Mouse (Mus musculus) testis, postnatal 10 days (tissue): ENCODE measurements around the gene Arhgef28.
"Not testable (repeated sequence)": the region's sequence is repeated elsewhere in the genome, so short reads cannot be mapped to it uniquely, and the experiment has no call there.

ENCODE experiments used
- DNase-seq: peaks from one replicate; pipeline ENCODE4 v3.0.0; 2021; ENCODE audit warnings: low spot score

Gene Arhgef28

DNA sequence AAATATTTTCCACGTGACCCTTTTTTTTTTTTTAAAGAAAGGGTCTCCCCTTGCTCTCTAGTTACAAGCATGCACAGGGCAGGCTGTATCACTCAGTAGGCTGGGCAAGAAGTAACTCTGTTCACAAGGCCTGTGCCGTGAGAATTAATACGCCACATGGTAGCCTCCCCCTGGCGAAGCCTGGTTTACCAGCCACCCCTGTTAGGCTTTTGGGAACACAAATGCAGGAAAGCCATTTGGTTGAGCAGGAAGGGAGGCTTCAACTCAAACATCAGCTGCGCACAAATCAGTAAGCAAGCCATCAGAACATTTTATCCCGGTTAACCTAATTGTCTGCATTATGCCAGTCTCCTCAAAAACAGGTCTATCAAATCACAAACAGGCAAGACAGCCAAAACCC is 136.6 kb downstream of the Arhgef28 start:
- DNase-seq: no peak

DNA sequence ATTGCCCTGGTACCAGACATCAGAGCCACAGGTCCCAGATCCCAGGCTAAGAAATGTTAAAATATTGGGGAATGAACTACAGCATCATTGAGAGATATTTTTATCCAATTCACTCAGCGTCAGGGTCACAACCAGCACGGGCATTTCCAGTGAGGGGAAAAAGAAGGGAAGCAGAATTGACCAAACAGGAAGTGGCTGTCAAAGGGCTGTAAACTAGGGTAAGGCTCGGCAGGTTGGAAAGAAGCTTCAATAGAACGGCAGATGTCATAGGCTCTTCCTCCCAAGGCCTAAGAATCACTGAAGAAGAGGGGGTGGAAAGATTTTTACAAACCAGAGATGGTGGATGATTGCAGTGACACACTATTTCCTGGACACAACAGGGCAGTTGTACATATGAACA is 143.4 kb downstream of the Arhgef28 start:
- DNase-seq: no peak

DNA sequence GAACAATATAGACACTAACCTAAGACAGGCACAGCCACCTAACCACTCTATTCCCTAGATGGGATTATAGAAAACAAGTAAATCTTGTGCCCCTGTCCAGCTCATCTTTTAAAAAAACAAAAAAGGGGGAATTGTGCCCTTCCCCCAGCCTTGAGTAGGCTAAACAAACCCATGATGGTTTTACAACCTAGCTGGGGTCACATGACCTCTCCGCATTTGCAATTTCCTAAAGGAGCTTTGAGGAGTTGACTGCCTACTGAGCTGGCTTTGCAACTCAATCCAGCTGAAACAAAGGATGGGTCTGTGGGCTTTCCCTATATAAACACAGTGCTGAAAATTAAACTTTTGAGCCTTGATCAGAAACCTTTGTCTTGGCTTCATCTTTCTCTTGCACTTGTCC is 146.1 kb downstream of the Arhgef28 start:
- not testable (repeated sequence) for DNase-seq

DNA sequence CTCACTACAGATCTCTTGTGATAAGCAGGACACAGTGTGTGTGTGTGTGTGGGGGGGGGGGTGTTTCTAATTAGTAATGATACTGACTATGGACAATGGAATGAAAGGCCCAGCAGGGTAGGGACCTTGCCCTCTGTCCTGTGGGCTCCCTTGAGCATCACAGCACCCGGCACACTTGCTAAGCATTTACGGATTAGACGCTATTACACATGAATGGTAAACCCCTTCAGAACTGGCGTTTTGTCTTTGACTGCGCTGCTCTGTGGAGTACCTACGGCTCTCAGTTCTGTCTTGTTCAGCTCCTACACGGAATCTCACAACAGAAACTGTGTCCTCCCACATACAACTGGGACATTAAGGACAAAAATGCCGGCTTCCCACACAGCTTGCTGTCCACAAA is 151.0 kb downstream of the Arhgef28 start:
- no peak for DNase-seq

DNA sequence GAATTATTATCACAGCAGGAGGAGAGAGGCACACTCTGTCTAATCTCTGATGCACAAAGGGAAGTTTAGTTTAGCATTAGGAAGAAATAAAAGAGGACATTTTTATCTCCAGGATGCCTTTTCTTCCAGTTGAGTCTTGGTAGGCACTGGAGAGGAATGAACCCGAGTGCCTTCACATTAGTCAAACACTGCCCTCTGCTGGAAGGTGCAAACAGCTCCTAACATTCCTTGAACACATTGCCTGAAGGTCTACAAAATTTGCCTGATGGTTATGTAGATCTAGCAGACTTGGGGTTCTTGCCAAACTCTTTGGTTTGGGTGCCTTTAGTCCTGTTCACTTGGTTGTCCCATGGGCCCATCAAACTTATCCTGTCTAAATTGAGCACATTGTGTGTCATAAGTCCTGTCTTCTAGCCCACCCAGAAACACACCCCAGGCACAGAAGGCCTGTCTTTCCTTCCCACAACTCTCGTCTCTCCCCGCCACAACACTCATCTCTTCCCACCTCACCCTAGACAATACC is 165.6 kb downstream of the Arhgef28 start:
- DNase-seq: no peak

DNA sequence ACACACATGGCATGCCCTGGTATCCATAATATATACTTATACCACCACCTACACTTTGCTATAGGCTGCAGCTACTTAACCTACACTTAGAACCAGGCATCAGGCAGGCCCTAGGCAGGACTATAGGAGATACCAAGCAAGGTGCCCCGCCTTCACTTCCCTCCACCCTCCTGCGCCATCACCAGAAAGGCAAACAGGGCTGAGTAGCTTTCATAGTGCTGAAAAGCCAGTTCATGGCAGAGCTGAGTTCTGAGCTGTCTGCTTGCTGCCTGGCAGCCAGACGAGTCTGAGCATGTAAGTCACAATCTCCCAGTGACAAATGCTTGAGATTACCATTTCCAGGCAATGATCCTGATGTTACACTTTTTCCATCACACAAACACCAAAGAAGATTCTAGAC is 167.5 kb downstream of the Arhgef28 start:
- DNase-seq: no peak

DNA sequence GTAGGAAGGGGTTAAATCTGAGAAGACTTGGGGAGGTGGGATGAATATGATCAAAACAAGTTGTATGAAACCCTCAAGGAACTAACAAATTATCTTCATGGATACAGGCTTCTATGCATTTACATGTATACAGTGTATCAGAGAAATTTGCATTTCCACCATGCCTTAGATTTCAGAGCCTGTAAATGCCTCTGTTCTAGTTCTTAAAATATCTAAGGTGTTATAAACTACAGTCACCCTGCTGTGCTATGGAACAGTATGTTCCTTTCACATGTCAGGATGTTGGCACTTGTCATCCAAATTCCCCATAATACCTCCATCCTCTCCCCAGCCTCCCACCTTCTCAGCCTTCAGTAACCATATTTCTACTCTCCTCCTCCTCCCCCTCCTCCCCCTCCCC is 168.5 kb downstream of the Arhgef28 start:
- DNase-seq: no peak

DNA sequence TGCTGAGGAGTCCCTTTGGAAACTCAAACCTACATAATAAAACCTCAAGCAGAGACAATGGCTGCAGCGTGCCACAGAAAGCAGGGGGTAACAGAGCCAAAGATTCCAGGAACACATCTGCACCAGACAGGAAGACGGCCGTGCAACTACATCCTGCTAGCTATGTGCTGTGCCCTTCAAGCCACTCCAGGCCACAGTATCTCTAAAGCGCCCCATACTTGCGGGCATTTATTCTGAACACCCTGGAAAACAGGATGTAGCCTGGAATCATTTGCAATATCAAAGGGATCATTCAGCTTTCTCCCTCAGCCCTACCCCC is 174.6 kb downstream of the Arhgef28 start:
- no peak for DNase-seq

DNA sequence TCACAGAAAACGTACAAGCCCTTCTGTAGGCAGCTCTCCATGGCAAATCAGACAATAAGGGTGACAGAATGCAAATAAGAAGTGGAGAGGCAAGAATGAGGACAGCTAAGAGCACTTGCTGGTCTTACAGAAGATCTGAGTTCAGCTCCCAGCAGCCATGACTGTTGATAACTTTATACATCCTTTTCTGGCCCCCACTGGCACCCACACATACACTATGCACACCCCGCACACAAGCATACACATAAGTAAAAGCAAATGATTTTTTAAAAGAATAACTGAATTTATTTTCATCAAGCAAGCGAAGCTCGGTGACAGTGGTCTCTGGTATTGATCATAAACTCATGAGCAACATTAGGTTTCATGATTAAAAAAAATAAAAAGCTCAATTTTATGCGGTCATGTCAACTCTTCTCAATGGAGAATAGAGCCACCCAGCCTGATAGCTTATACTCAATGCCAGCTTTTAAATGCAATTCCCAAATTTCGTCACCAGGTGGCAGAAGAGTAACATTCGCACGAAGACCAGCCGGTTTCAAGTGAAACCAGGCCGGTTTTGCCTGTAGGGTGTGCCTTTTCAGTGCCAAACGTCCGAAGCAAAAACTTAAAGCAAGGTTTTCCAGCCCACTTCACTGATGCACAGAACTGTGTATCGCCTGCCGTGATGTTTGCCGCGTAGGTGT is 175.1 kb downstream of the Arhgef28 start:
- peak; percentile 87 for DNase-seq

DNA sequence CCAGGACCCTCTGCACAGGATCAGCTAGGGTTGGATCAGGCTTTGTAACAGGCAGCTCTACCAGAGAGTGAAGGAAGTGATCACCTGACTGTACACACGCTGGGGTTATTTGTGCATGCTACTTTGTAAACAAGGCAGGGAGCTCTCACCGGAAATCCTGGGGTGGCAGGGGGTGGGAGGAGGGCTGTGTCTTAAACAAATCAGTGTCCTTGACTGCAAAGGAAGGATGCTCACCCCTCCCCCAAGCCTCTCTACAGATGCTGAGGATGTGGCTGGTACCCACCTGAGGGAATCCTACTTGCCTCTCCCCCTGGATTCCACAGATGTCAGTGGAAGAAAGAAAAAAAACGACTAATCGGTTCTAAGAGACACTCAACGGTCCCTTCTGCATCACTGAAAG is 176.2 kb downstream of the Arhgef28 start:
- no peak for DNase-seq

DNA sequence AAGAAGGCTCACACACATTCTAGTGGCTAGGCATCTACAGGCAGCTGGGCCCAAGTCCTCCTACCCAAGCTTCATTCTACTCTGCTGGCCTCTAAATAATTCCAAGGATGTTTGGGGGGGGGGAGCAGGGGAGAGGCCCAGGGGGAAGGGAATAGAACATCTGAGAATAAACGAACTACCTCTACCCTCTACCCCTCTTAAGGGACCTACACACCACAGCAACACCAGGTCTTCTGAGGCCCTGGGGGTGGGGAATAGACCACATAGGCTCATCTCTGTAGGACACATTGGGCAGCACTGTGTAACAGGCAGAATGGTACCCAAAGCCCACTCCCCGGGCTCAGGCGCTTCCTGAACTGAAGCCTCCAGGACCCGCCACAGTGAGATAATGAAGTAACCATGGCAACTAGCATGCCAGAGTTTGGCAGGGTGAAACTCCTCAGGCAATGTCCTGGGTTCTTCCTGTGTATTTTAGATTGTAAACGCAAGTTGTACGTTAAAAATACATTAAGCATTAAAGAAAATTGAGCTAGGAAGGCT is 177.5 kb downstream of the Arhgef28 start:
- no peak for DNase-seq

DNA sequence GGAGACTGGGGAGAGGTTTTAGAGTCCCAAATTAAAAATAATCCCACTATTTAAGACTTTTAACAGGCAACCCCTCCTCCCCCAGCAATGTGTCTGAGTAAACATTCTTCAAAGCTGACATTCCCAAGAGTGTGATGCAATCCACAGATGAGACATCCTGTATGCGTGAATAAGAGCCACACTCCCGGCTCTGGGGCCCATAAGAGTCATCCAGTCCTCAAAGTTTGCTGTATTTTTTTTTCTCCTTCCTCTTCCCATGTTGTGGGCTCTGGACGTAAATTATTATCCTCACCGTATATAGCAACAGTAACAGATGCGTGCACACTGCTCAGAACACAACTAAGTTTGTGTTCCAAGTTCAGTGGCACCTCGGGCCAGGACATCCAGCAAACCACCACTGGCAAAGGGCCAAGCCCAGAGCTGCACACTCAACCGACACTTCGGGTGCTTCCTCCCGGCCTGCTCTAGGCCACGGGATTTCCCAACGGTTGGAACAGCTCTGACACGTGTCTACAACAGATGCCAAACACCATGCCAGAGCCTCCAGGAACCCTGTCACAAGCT is 178.5 kb downstream of the Arhgef28 start:
- peak; percentile 70 for DNase-seq

DNA sequence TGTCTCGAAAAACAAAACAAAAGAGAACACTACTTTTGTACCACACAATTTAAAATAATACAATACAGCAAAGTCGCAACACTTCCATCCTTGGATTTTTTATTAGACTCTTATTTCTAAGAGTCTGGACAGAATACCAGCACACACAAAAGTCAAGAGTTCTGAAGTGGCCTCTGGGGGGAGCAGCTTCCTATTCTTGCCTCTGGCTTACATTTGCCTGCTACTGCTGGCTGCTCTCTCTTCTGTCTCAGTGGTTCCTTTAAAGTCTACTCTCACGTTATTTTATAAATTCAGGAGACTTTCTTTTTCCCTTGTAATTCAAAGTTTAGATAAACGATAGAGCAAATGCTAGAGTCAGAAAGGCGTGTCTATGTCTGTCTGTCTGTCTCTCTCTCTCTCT is 179.1 kb downstream of the Arhgef28 start:
- no peak for DNase-seq

DNA sequence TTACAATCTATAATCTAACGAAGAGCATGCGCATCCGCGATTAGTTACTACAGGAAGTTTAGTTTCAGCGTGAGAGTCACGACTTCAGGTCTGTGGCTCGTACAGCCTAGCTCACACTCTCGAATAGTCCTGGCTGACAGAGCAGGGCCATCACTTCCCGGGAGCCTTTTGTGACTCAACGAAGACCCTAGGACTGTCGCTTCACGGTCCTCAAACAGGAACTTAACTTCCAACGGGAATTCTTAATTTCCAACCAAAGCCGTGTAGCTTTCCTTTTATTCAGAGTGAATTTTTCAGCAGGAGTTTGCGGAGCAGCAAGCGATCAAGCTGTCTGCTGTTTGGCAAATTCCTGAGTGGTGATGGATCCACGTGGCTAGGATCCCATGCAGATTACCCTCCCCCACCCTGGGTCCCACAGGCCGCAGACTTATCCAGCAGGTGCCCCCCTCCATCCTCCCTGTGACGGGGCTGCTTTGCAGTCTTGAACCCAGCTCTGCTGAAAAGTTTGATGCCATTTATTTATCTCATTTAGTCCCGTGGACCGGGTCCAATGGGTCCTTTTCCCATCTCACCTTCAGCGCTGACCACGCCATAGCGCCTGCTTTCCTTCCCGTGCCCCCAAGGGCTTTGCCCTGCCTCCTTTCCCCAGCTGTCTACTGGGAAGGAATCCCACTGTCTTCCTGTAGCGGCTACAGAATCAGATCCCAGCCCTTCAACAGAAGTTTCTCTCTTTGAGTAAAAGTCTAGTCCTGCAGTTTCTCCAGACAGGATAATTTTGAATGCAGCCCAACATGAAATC is 180.3 kb downstream of the Arhgef28 start:
- DNase-seq: no peak

DNA sequence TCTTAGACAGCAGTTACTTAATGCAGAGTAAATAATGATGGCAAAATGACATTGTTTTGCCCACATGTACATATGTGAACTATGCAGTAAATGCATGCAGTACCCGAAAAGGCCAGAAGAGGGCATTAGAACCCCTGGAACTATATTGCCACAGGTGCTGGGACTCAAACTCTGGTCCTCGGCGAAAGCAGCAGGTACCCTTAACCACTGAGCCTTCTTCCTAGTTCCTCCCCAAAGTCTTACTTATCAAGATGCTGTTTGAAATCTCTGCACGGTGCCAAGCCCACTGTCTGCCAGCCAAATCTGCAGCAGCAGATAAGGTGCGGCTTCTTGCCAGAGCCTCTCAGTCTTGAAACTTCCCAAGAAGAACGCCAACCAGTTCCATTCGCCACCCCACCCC is 181.1 kb downstream of the Arhgef28 start:
- no peak for DNase-seq

DNA sequence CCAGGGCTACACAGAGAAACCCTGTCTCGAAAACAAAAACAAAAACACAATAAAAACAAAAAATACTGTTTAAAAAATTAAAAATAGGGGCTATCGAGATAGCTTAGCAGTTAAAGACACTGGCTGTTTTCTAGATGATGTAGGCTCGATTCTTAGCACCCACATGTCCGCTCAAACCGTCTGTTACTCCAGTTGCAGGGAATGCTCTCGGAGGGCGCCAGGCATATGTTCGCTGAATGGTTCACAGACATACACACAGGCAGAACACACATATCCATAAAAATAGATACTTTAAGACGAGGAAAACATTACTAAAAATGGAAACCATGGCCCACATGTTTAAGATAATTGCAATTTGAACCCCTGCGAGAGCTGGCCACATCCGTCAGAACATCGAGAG is 181.6 kb downstream of the Arhgef28 start:
- no peak for DNase-seq

DNA sequence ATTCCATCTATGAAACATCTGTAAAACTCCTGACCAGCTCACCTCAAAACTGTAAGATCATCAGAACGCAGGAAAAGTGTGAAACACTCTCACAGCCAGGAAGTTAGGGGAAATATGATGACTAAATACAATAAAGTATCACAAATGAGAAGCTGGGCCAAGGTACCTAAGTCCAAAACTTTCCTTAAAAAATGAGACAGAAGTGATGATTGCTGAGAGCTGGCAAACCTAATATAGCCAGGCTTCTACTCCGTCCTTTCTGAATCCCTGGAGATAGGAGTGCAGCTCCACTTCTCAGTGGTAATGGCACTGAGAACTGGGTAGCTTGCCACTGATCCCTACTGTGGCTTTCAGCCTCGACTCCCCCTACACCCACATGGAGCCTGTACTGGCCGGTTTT is 184.3 kb downstream of the Arhgef28 start:
- no peak for DNase-seq

DNA sequence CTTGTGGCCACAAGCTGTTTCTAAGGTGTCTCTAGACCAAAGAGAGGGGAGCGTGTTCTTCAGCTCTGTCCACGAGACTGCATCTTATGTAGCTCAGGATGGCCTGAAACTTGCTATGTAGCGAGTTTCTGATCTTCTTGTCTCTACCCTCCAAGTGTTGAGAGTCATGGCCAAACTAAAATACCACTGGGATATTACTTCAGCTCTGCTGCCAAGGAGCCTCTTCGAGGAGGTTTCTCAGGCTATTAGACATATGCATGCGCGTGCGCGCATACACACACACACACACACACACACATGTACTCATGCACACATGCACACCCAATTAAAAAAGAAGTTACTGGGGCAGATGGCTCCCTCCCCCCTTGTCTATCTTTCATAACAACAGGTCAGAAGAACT is 187.4 kb downstream of the Arhgef28 start:
- not testable (repeated sequence) for DNase-seq

DNA sequence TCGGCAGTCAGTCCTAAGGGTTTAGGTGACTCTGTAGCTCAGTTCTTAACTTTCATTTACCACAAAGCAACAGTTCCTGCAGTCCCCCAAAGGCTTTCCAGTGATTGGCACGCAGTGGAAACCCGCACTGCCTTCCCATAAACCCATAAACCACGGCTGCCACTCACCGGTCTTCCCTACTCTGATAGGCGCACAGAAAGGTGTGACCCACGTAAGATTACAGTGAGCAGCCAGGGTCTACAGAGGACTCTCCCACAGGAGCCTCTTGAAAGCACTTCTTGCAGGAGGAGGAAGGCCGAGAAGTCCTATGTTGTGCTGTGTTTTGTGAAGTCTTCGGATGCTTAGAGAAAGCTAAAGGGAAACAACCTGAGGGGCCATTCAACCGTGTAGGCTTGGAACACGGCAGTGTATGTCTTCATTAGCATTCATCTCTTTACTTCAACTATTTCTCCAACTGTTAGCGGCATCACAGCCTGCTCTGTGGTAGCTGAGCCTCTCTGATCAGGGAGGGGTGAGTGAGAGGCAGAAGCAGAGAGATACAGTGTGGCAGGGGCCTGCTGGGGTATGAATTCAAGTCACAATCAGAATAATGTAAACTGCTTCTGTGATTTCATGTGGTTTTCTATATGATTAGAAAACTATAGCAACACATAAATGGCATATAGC is 189.2 kb downstream of the Arhgef28 start:
- DNase-seq: no peak

DNA sequence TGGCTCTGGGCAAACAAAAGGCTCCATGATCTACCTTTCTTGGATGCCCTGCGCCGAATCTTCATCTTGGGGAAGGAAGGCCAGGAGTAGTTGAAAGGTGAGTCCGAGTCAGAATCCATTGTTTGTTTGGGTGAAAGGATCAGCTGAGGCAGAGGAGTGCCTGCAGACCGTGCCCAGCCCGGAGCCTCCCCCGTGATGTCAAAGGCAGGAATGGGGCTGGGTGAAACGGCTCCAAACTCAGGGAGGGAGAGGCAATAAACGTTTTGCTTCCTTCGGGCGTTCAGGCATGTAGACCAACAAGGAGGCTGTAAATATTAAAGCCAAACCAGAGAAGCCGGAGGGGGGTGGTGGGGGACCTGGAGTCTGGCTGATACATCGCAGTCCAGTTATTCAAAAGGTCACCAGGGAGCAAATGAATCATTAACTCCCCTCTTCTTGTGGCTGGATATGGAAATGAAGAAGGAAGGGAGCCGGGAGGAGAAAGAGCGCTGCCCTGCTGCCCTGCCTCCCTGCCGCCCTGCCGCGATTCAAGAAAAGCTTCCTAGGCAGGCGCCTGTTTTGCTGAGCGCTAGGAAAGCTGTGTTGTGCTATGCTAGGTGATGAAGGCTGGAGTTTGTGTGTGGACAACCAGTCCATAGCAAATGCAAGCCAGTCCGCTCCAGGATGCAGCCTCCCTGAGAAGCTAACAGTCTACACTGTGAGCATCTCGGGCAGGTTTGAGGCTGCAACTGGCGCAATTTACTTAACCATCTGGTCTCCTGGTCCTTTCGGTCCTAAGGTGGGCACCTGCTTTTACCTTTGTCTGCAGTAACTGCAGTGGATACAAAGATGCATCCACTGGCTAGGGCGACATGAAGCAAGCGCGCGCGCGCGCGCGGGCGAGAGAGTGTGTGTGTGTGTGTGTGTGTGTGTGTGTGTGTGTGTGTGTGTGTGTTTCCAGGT is 190.0 kb downstream of the Arhgef28 start:
- no peak for DNase-seq

DNA sequence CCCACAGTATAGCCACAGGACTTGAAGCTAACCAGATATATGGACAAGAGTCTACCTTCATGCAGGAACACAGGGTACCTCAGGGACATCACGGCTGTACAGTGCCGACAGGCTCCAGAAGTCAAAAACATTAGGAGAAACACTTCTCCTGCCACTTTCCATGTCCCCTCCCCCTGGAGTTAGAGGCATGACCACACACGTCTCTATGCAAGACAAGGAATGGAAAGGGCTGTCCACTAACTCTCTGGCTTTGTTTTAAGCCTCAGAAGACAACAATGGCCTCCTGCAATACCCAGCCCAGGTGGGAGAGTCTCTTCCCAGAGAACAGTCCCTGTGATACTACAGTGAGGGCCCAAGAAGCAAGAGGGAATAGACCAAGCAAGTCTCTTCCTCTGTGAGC is 191.3 kb downstream of the Arhgef28 start:
- no peak for DNase-seq
